Mouse (Mus musculus) macrophage (primary cell): ENCODE results near the gene Lap3. TPM values are rescaled to one million over a fixed set of nuclear protein-coding genes. Genes with fewer than 3 reads are reported as not detected.

Source experiments
- H3K27ac ChIP-seq: fragments of 350-480 bp; formaldehyde crosslinking; 2 replicates; pipeline ENCODE4 v1.9.0; 2021
- H3K36me3 ChIP-seq: fragments of 350-480 bp; formaldehyde crosslinking; 2 replicates; pipeline ENCODE4 v1.9.0; 2021; ENCODE audit errors: inconsistent target
- H3K4me3 ChIP-seq: fragments of 350-480 bp; formaldehyde crosslinking; 2 replicates; pipeline ENCODE4 v1.9.0; 2021; ENCODE audit errors: inconsistent target
- H3K79me2 ChIP-seq: fragments of 350-480 bp; formaldehyde crosslinking; 2 replicates; pipeline ENCODE4 v1.9.0; 2021; ENCODE audit errors: inconsistent target
- WGBS: methylation state at CpG from one replicate; pipeline ENCODE4 v1.1.7; 2026; ENCODE audit warnings: inconsistent platforms; ENCODE audit not compliant: missing documents; 5-methylcytosine and 5-hydroxymethylcytosine counted together
- polyA plus RNA-seq: library from polyadenylated mRNA; stranded (reverse); fragments of 250-400 nt; gene quantifications from 3 replicates; pipeline ENCODE4 v1.2.4, GENCODE M21; 2018; ENCODE audit warnings: inconsistent platforms
- total RNA-seq, 78 experiments: library from RNA; depleted of rRNA; stranded (reverse); fragments of 250-400 nt; gene quantifications; 1 replicate in 9 of 78; 2 replicates in 24 of 78; 3 replicates in 43 of 78; 4 replicates in 2 of 78; pipeline ENCODE4 v1.2.4; 2018; ENCODE audit warnings: inconsistent platforms in 56 of 78

The Lap3 gene
- total RNA-seq (2018; cell fraction: chromatin; rRNA removed), result 10 to 100 TPM in 21 of 26 experiments, 1 to 10 TPM in 5; 4.9 to 90.9 (median 22.6) TPM
- 10 to 100 TPM; 24.0 to 42.0 (median 33.1) TPM for total RNA-seq (2018; cell fraction: cytosol; rRNA removed)
- total RNA-seq (2018; cell fraction: nucleus; rRNA removed), result 10 to 100 TPM in 23 of 26 experiments, 1 to 10 TPM in 3; 6.3 to 77.4 (median 20.3) TPM
- polyA plus RNA-seq, result 26.4 to 39.3 TPM (median 31.1 TPM) in 3 replicates

- H3K79me2 ChIP-seq, result peaks cover 8% of the 10 kb centered on the region; the same call in 1 of the 2 replicates
- H3K36me3 ChIP-seq, result peaks cover 5% of the 10 kb centered on the region; the same call in 1 of the 2 replicates
- H3K4me3 ChIP-seq, result peak within 1 kb of the TSS; percentile 68
- under 1% methylated on average over 78 of the region's 78 CpGs for WGBS
- H3K27ac ChIP-seq, result 0 out of 2 replicates have a peak within 1 kb of the TSS, but pooled peaks have one; percentile 24
Measured at GRCm38 (mm10) chr5:45493191-45494092, at the start of gene Lap3. TSS of gene Lap3 (plus strand) at chr5:45493374.

GRCm38 (mm10) chr5:45444130-45444832 is 48.9 kb upstream of the Lap3 start:
- H3K36me3 ChIP-seq, result peaks cover 37% of the 10 kb centered on the region; the same call in 1 of the 2 replicates
- H3K27ac ChIP-seq, result no peak overlapping the region
- peaks cover 14% of the 10 kb centered on the region; the same call in 1 of the 2 replicates for H3K79me2 ChIP-seq
- 93% methylated on average over 8 of the region's 8 CpGs for WGBS
- no peak overlapping the region for H3K4me3 ChIP-seq

DNA sequence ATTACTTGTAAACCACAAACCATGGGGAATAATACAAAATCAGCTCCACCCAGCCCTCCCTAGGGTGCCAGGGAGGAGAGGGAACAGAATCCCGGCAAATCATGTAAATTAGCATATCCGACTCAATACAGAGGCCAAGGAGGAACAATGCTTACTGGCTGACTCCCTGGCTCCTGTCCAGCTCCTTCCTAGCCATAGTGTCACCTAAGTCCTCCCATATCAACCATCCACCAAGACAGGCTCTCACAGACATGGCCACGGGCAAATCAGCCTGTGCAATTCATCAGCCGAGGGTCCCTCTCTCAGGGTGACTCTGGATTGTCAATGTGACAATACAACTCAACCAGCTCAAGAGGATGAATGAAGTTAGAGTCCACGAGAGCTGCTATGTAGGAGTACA is 44.5 kb upstream of the Lap3 start:
- H3K36me3 ChIP-seq, result peaks cover 8% of the 10 kb centered on the region; the same call in 1 of the 2 replicates
- no peak overlapping the region for H3K27ac ChIP-seq
- H3K79me2 ChIP-seq, result peaks cover 14% of the 10 kb centered on the region; the same call in 1 of the 2 replicates
- H3K4me3 ChIP-seq, result no peak overlapping the region
- 65% methylated on average over 5 of the region's 5 CpGs for WGBS

- WGBS, result 0% methylated on average over 8 of the region's 8 CpGs
- Histone ChIP-seq H3K36me3 (peaks cover 8% of the 10 kb centered on the region; the same call in 1 of the 2 replicates), H3K79me2 (peaks cover 14% of the 10 kb centered on the region; the same call in 1 of the 2 replicates), H3K4me3 (peak overlapping the region; percentile 57), H3K27ac (peak overlapping the region; percentile 7; the same call in 1 of the 2 replicates)
Measured at GRCm38 (mm10) chr5:45449206-45449605, 44.0 kb upstream of the Lap3 start.

GRCm38 (mm10) chr5:45449831-45450716 is 43.1 kb upstream of the Lap3 start, which contains the start of gene Qdpr:
TSS of gene Qdpr (minus strand) at chr5:45450236.
- WGBS, result 2% methylated on average over 65 of the region's 70 CpGs
- Histone ChIP-seq H3K27ac (peak within 1 kb of the TSS; percentile 7; the same call in 1 of the 2 replicates), H3K36me3 (peaks cover 8% of the 10 kb centered on the region; the same call in 1 of the 2 replicates), H3K4me3 (peak within 1 kb of the TSS; percentile 57), H3K79me2 (peaks cover 14% of the 10 kb centered on the region; the same call in 1 of the 2 replicates)

GRCm38 (mm10) chr5:45453451-45453850 is 39.7 kb upstream of the Lap3 start, which contains the start of gene Clrn2:
TSS of gene Clrn2 (plus strand) at chr5:45453751.
- peaks cover 7% of the 10 kb centered on the region; the same call in 1 of the 2 replicates for H3K79me2 ChIP-seq
- H3K36me3 ChIP-seq, result no peaks in the 10 kb centered on the region
- H3K4me3 ChIP-seq, result no peak within 1 kb of the TSS
- 84% methylated on average over 6 of the region's 6 CpGs for WGBS
- H3K27ac ChIP-seq, result no peak within 1 kb of the TSS

- no peak overlapping the region for H3K27ac ChIP-seq
- H3K36me3 ChIP-seq, result no peaks in the 10 kb centered on the region
- WGBS, result 58% methylated on average over 9 of the region's 9 CpGs
- no peaks in the 10 kb centered on the region for H3K79me2 ChIP-seq
- no peak overlapping the region for H3K4me3 ChIP-seq
Measured at GRCm38 (mm10) chr5:45454456-45454855, 38.7 kb upstream of the Lap3 start.

GRCm38 (mm10) chr5:45472880-45473450 is 20.2 kb upstream of the Lap3 start:
- WGBS, result 24% methylated on average over 7 of the region's 7 CpGs
- Histone ChIP-seq H3K4me3 (no peak overlapping the region), H3K27ac (no peak overlapping the region), H3K79me2 (no peaks in the 10 kb centered on the region), H3K36me3 (no peaks in the 10 kb centered on the region)

- Histone ChIP-seq H3K27ac (no peak overlapping the region), H3K36me3 (no peaks in the 10 kb centered on the region), H3K4me3 (no peak overlapping the region), H3K79me2 (no peaks in the 10 kb centered on the region)
- 90% methylated on average over 1 of the region's 1 CpGs for WGBS
Measured at GRCm38 (mm10) chr5:45473521-45473920, 19.7 kb upstream of the Lap3 start.

- Histone ChIP-seq H3K27ac (no peak overlapping the region), H3K79me2 (no peaks in the 10 kb centered on the region), H3K4me3 (no peak overlapping the region), H3K36me3 (no peaks in the 10 kb centered on the region)
- 35% methylated on average over 6 of the region's 6 CpGs for WGBS
Measured at GRCm38 (mm10) chr5:45474215-45474614, 19.0 kb upstream of the Lap3 start.

- Histone ChIP-seq H3K4me3 (no peak overlapping the region), H3K79me2 (no peaks in the 10 kb centered on the region), H3K36me3 (no peaks in the 10 kb centered on the region), H3K27ac (no peak overlapping the region)
- WGBS, result 82% methylated on average over 3 of the region's 4 CpGs
Measured at GRCm38 (mm10) chr5:45474758-45475157, 18.4 kb upstream of the Lap3 start.

DNA sequence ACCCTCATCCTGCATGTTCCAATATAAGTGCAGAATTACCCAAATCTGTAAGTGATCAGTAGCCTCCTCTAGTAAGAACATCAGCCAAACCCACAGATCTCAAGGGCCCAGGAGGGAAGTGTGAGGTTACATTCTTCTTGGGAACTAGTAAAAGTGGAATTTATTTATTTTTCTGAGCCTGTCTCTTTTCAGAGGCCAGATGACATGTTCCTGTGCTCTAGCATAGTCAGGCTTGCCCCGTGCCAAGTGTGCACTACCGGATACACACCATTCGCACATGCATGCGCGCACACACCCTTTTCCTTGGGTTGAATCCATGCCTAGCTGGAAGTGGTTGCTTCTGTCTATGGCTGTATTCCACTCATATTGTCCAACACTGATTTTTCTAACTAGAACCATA is 17.4 kb upstream of the Lap3 start:
- 90% methylated on average over 5 of the region's 5 CpGs for WGBS
- Histone ChIP-seq H3K27ac (no peak overlapping the region), H3K79me2 (no peaks in the 10 kb centered on the region), H3K36me3 (no peaks in the 10 kb centered on the region), H3K4me3 (no peak overlapping the region)

DNA sequence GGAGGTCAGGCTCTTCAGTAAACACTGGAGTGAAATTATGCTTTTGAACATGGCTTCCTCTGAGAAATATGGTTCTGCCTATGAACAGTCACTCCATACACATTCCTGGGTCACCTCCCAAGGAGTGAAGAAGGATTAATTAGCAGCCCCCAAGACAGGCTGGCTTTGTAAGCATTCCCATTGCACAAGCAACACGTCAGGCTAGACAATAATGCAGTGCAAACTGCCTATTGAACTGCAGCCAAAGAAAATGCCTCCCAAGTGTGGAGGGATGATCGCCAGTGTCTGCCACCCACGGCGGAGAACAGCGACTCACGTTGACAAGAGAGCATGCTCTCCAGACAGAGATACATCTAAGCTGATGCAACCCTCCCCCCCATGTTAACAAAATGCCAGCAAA is 16.9 kb upstream of the Lap3 start:
- no peak overlapping the region for H3K4me3 ChIP-seq
- WGBS, result 84% methylated on average over 6 of the region's 6 CpGs
- H3K79me2 ChIP-seq, result no peaks in the 10 kb centered on the region
- H3K27ac ChIP-seq, result no peak overlapping the region
- H3K36me3 ChIP-seq, result no peaks in the 10 kb centered on the region
